Mouse (Mus musculus) spleen, adult 2 months (tissue): ENCODE measurements around the gene Gm2832. TPM values are rescaled to one million over a fixed set of nuclear protein-coding genes. Genes with fewer than 3 reads are reported as not detected.
"Not testable (repeated sequence)": the region's sequence is repeated elsewhere in the genome, so short reads cannot be mapped to it uniquely, and the experiment has no call there.

ENCODE experiments used
- DNase-seq, 2 experiments: peaks; one replicate each; pipeline versions ENCODE4 v3.0.0 to v3.0.0-alpha.2; 2012 to 2021; ENCODE audit warnings: low spot score in 2 of 2, low read depth in 1 of 2
- H3K27ac ChIP-seq: fragments of 200-500 bp; 2 replicates; pipeline ENCODE4 v1.5.1; 2012; ENCODE audit warnings: low read length, inconsistent platforms; ENCODE audit not compliant: insufficient read depth
- H3K27me3 ChIP-seq: fragments of 200-500 bp; 2 replicates; pipeline ENCODE4 v1.6.1; 2012; ENCODE audit warnings: mild to moderate bottlenecking, moderate library complexity, low read length, inconsistent platforms; ENCODE audit not compliant: control insufficient read depth, insufficient read depth
- H3K36me3 ChIP-seq: fragments of 200-500 bp; 2 replicates; pipeline ENCODE4 v1.6.1; 2012; ENCODE audit warnings: mild to moderate bottlenecking, low read length, inconsistent platforms; ENCODE audit not compliant: control insufficient read depth, insufficient read depth
- H3K4me1 ChIP-seq: fragments of 200-500 bp; 2 replicates; pipeline ENCODE4 v1.6.1; 2011; ENCODE audit warnings: inconsistent platforms; ENCODE audit not compliant: control insufficient read depth, insufficient read depth, insufficient read length
- H3K4me3 ChIP-seq: fragments of 200-500 bp; 2 replicates; pipeline ENCODE4 v1.5.1; 2011; ENCODE audit warnings: mild to moderate bottlenecking, inconsistent platforms; ENCODE audit not compliant: insufficient read depth, insufficient read length; ENCODE audit errors: extremely low read depth
- WGBS: fragments of 180-500 bp; shearing (Covaris S2); methylation state at CpG from one replicate; pipeline ENCODE4 v1.1.7; 2018; 5-methylcytosine and 5-hydroxymethylcytosine counted together
- polyA plus RNA-seq: library from polyadenylated mRNA; depleted of rRNA; stranded (reverse); fragments of >200 nt; gene quantifications from 2 replicates; pipeline ENCODE4 v1.2.3, GENCODE M21; 2012; rRNA removed

Gene Gm2832
- not detected in 2 replicates for polyA plus RNA-seq

DNA sequence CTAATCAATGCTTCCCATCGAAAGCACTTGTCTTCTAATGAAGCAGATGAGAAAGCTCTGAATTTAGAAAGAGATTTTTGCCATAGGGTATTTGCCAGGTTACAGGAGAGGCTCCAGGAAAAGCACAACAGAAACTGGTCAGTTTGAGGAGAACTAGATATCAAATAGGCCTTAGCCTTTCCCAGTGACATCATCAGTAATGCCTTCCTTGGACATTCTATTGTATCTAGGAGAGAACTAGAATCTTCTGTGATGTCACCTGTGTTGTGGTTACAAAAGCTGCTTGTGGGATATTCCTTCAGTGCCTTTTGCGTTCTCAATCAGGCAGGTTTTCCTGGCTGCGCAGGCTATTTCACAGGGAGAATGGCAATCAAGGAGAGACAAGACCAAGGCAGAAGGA, at the start of gene Gm2832:
Gene Gm2832, plus strand, starts transcription at position 301 of the 400 bp plus-strand sequence.
- DNase-seq, H3K36me3 ChIP-seq, H3K4me3 ChIP-seq, H3K27ac ChIP-seq, H3K27me3 ChIP-seq, H3K4me1 ChIP-seq: not testable (repeated sequence)
- 92% methylated on average over 2 of the region's 3 CpGs for WGBS

DNA sequence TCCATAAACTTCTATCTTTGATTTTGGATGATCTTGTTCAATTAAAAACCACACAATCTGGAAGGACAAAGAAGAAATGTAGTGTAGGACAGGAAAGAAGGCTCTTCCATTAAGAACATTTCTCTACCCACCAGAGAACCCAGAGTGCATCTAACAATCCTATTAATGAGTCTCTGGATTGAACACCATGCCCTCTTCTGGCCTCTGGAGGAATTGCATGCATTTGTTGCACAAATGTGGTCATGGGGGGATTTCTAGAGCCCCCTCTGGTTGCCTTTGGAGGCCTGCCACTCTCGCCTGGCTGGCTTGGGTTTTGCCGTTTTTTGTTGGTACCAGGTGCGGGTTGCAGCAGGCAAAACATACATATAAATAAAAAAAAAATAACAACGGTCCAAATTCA, 15.3 kb upstream of the Gm2832 start:
- H3K4me3 ChIP-seq, H3K4me1 ChIP-seq, DNase-seq, H3K27me3 ChIP-seq, H3K36me3 ChIP-seq, H3K27ac ChIP-seq: not testable (repeated sequence)
- 35% methylated on average over 4 of the region's 4 CpGs for WGBS

DNA sequence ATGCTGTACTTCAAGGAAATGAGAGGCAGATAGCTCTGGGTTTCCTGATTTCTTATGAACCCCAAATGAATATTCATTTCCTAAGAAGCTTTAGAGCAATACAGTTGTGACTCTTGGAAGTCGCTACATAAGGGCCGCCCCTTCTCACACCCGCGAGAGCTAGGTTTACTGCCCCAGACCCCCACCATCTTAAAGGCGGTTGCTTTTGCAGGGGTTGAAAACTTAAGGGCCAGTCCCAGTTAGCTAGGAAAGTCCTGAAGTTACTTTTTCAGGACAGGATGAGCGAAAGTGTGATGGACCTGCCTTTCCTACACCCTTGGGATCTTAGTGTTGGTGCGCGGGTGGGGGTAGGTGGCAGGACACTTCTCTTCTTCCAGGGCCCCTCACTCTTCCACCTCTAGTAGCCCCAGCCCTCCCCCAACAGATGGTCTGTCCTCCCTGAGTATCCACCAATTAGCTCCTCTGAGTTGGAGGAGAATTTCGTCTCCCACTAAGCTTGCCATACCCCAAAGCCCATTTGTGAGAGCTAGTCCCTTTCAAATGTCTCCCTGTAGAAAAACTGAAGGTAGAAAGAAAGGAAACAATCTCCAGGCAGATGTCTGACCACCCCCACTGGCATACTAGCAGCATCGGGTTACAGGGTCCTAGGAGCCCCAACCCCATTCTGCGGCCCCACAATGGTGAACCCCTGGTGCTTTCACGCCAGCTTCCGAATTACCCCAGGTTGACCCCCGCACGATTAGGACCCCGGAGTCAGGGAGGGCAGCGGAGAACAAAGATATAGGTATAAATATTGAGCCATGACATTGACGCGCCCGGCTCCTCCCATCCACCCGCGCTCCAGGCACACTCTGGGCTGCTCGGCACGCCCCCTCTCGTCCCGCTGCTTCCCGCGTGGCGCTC, 14.5 kb upstream of the Gm2832 start:
- H3K4me3 ChIP-seq, H3K27ac ChIP-seq, H3K27me3 ChIP-seq, H3K36me3 ChIP-seq, H3K4me1 ChIP-seq: not testable (repeated sequence)
- WGBS: 15% methylated on average over 23 of the region's 29 CpGs
- peak in 1 of 2 experiments; percentile 3 for DNase-seq

DNA sequence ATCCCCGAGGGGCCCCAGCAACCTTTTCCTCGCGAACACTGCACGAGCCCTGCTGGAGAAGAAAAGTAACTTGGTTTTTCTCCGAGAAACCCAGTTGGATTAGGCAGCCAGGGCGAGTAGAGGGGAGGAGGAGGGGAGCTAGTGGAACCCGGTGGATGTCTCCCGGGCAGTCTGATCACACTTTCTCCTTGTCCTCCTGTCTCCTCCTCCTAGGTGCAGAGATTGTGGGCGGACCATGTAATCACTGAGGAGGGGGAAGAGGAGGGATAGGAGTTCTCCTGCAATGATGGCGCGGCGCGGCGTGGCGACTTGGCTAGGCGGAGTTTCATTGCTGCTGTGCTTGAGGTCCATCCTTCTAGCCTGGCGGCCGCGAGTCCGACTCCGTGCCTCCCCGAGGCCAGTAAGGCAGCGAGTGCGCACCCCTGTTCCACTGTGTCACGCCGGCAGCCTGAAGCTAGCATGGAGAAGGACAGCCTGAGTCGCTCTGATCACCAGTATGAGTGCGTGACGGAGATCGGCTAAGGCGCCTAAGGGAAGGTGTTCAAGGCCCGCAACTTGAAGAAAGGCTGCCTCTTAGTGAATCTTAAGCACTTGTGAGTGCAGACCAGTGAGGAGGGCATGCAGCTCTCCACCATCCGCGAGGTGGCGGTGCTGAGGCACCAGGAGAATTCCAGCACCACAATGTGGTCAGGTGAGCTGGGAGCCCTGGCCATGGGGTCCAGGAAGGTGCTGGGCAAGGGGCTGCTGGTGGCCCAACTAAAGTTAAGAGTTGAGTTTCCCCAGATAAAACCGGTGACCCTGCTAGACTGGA, 13.6 kb upstream of the Gm2832 start:
- H3K4me3 ChIP-seq, H3K4me1 ChIP-seq, H3K36me3 ChIP-seq, H3K27ac ChIP-seq, H3K27me3 ChIP-seq, DNase-seq: not testable (repeated sequence)
- WGBS: 5% methylated on average over 27 of the region's 36 CpGs

DNA sequence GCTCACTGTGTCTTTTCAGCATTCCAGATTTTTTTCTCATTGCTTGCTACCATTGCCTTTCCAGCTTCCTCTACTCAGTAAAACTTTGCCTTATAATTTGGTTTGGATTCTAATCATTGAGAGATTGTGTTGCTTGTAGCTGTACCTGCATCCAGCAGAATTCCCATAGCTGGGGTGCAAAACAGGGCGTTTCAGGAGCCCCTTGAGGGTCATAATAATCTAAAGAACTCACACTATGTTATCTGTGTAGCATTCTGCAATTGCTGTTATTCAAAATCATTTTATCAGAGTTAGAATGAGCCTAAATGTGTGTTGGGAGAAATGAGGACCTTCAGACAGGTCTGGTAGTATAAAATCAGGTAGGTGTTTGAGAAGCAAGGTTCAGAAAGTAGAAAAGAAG, 7.4 kb downstream of the Gm2832 start:
- not testable (repeated sequence) for H3K4me3 ChIP-seq, H3K27ac ChIP-seq, H3K4me1 ChIP-seq, DNase-seq, H3K36me3 ChIP-seq, H3K27me3 ChIP-seq
- 9% methylated on average over 1 of the region's 1 CpGs for WGBS

Other genes with a start within 250 kb of the Gm2832 start
- not detected in 2 replicates for gene Dydc2, start 209.6 kb upstream of the Gm2832 start, polyA plus RNA-seq
- gene Dydc1, start 205.9 kb upstream of the Gm2832 start, polyA plus RNA-seq: not detected in 2 replicates
- 0.69 and 0.73 TPM in 2 replicates for gene Mat1a, start 173.8 kb upstream of the Gm2832 start, polyA plus RNA-seq
- not detected in 2 replicates for gene Sftpa1, start 147.0 kb upstream of the Gm2832 start, polyA plus RNA-seq
- not detected in 2 replicates for gene Mbl1, start 127.3 kb upstream of the Gm2832 start, polyA plus RNA-seq
- not detected in 2 replicates for gene Sftpd, start 93.7 kb upstream of the Gm2832 start, polyA plus RNA-seq
- gene Gm5798, start 69.8 kb downstream of the Gm2832 start, polyA plus RNA-seq: not detected in 2 replicates
- not detected in 2 replicates for gene Gm7945, start 107.6 kb downstream of the Gm2832 start, polyA plus RNA-seq
- not detected in 2 replicates for gene Gm6482, start 129.5 kb downstream of the Gm2832 start, polyA plus RNA-seq
- gene Gm7954, start 174.7 kb downstream of the Gm2832 start, polyA plus RNA-seq: not detected in 2 replicates
- not detected in 2 replicates for gene Gm3486, start 210.7 kb downstream of the Gm2832 start, polyA plus RNA-seq